9 mouse cellular contexts compared by ENCODE assay signal in genomic region chr2:91324761-91325421, GRCm38 (mm10).
DNase-seq lines count a peak whose midpoint lies in the region; ATAC-seq lines count a peak whose summit lies in the region.
"Had no signal": no experiment of that assay in that cellular context is flagged by ENCODE, and none has a peak within 500 bp of the region (broad histone marks: within the 10 kb centered on the region; RNA-seq: fewer than 3 reads in every experiment).

No protein-coding gene starts in this region.

- peak; percentile 45 for ATAC-seq in forebrain, embryonic 11.5 days (replicated peaks; ENCODE audit: low FRiP score)
- ATAC-seq in midbrain, embryonic 16.5 days: peak; percentile 43; the same call in 1 of the 2 replicates
- no peak for ATAC-seq in monocyte, adult 5-6 weeks (replicated peaks; ENCODE audit: insufficient number of reproducible peaks, low FRiP score, low TSS enrichment, poor library complexity, severe bottlenecking)

- no peaks in the 10 kb centered on the region for H3K9me3 ChIP-seq in forebrain, embryonic 11.5 days (ENCODE audit: control insufficient read depth, low read length)
- no peaks in the 10 kb centered on the region for H3K9me3 ChIP-seq in midbrain, embryonic 16.5 days (replicated peaks; ENCODE audit: control insufficient read depth, low read length, poor library complexity, severe bottlenecking)

- peaks cover 24% of the 10 kb centered on the region for H3K4me1 ChIP-seq in forebrain, embryonic 11.5 days (replicated peaks; ENCODE audit: control insufficient read depth, insufficient read depth, low read length)
- peaks cover 21% of the 10 kb centered on the region for H3K4me1 ChIP-seq in midbrain, embryonic 16.5 days (ENCODE audit: control insufficient read depth, insufficient read depth, low read length)

- H3K36me3 ChIP-seq in forebrain, embryonic 11.5 days (ENCODE audit: control insufficient read depth, insufficient read depth, low read length): no peaks in the 10 kb centered on the region
- H3K36me3 ChIP-seq in midbrain, embryonic 16.5 days (ENCODE audit: control insufficient read depth, insufficient read depth, low read length): no peaks in the 10 kb centered on the region

- peak overlapping the region; percentile 73 for H3K27ac ChIP-seq in forebrain, embryonic 11.5 days (ENCODE audit: low read depth, low read length)
- peak overlapping the region; percentile 77 for H3K27ac ChIP-seq in midbrain, embryonic 16.5 days (ENCODE audit: low read length)

- H3K4me3 ChIP-seq in forebrain, embryonic 11.5 days (ENCODE audit: low read depth, low read length): no peak overlapping the region
- no peak overlapping the region for H3K4me3 ChIP-seq in midbrain, embryonic 16.5 days (ENCODE audit: low read depth, low read length)
- H3K4me3 ChIP-seq: erythroblast, embryonic 14.5 days had no signal

- H3K27me3 ChIP-seq in forebrain, embryonic 11.5 days (ENCODE audit: control insufficient read depth, insufficient read depth, low read length): no peaks in the 10 kb centered on the region
- no peaks in the 10 kb centered on the region for H3K27me3 ChIP-seq in midbrain, embryonic 16.5 days (ENCODE audit: control insufficient read depth, insufficient read depth, low read depth, low read length)

- DNase-seq in kidney, adult 18-20 months: peak; percentile 12
- no peak for DNase-seq in kidney, adult 11 months
- DNase-seq in forebrain, embryonic 11.5 days (ENCODE audit: low spot score): peak; percentile 66
- peak; percentile 27 for DNase-seq in kidney, postnatal 14 days
- no peak for DNase-seq in ovary, adult 18-20 months (ENCODE audit: low spot score)
- no peak for DNase-seq in thymus, postnatal 14 days

- H3K9ac ChIP-seq in forebrain, embryonic 11.5 days (ENCODE audit: low read length): 0 out of 2 replicates have a peak overlapping the region, but pooled peaks have one; percentile 7
- H3K9ac ChIP-seq in midbrain, embryonic 16.5 days (ENCODE audit: low read depth, low read length): peak overlapping the region; percentile 28; the same call in 1 of the 2 replicates

- H3K4me2 ChIP-seq in forebrain, embryonic 11.5 days (ENCODE audit: low read depth, low read length, severe bottlenecking): no peak overlapping the region
- H3K4me2 ChIP-seq in midbrain, embryonic 16.5 days (ENCODE audit: low read length): peak overlapping the region; percentile 30

- WGBS in forebrain, embryonic 11.5 days: 33% methylated on average over 15 of the region's 15 CpGs
- 8% methylated on average over 15 of the region's 15 CpGs for WGBS in midbrain, embryonic 16.5 days

Comparison
In these comparisons a context has a peak if more than half of its experiments do, and no peak if none do; other contexts are left out.
1. DNase-seq: peak in kidney, adult 18-20 months (single experiment), forebrain, embryonic 11.5 days (single experiment) and kidney, postnatal 14 days (single experiment); none in kidney, adult 11 months (single experiment), ovary, adult 18-20 months (single experiment) and thymus, postnatal 14 days (single experiment).